Mouse (Mus musculus) MEL (cell line): ENCODE measurements around the gene Pip5kl1.

ENCODE experiments used
- CHD2 ChIP-seq: IDR thresholded peaks from 2 replicates; pipeline ENCODE4 v1.6.1; 2011; ENCODE audit warnings: low read length, improper control_type of control experiment
- CTCF ChIP-seq, 3 experiments: IDR thresholded peaks in 2 of 3; conservative IDR thresholded peaks in 1 of 3; 2 replicates each; pipeline ENCODE4 v1.5.1; 2011 to 2012; ENCODE audit warnings: low read length in 3 of 3, low read depth in 2 of 3, mild to moderate bottlenecking in 2 of 3, improper control_type of control experiment in 1 of 3, inconsistent platforms in 1 of 3, mixed read lengths in 1 of 3, moderate library complexity in 1 of 3; ENCODE audit not compliant: control insufficient read depth in 1 of 3, insufficient read depth in 1 of 3, poor library complexity in 1 of 3, severe bottlenecking in 1 of 3
- ETS1 ChIP-seq: IDR thresholded peaks from 2 replicates; pipeline ENCODE4 v1.6.1; 2012; ENCODE audit warnings: low read depth, mild to moderate bottlenecking, inconsistent platforms, low read length, improper control_type of control experiment, moderate library complexity
- GABPA ChIP-seq: IDR thresholded peaks from 2 replicates; pipeline ENCODE4 v1.6.1; 2012; ENCODE audit warnings: low read depth, mild to moderate bottlenecking, inconsistent platforms, low read length, improper control_type of control experiment, moderate library complexity
- MYB ChIP-seq: IDR thresholded peaks from 2 replicates; pipeline ENCODE4 v1.6.1; 2011; ENCODE audit warnings: mild to moderate bottlenecking, low read depth, low read length, improper control_type of control experiment
- NELFE ChIP-seq: IDR thresholded peaks from 2 replicates; pipeline ENCODE4 v1.6.1; 2011; ENCODE audit warnings: low read depth, low read length, improper control_type of control experiment
- POLR2A ChIP-seq, 2 experiments: IDR thresholded peaks; 2 replicates each; pipeline ENCODE4 v1.6.1; 2011 to 2012; ENCODE audit warnings: low read length in 2 of 2, mild to moderate bottlenecking in 2 of 2, control low read depth in 1 of 2, improper control_type of control experiment in 1 of 2, low read depth in 1 of 2, moderate library complexity in 1 of 2; ENCODE audit not compliant: control insufficient read depth in 1 of 2, insufficient read depth in 1 of 2, poor library complexity in 1 of 2
- SIN3A ChIP-seq: IDR thresholded peaks from 2 replicates; pipeline ENCODE4 v1.6.1; 2012; ENCODE audit warnings: low read length, improper control_type of control experiment, inconsistent platforms
- TBP ChIP-seq: IDR thresholded peaks from 2 replicates; pipeline ENCODE4 v1.8.0; 2011; ENCODE audit warnings: low read depth, low read length, improper control_type of control experiment
- TCF12 ChIP-seq: IDR thresholded peaks from 2 replicates; pipeline ENCODE4 v1.6.1; 2014; ENCODE audit warnings: low read depth, mild to moderate bottlenecking, inconsistent platforms, low read length, improper control_type of control experiment, moderate library complexity
- ZNF384 ChIP-seq: IDR thresholded peaks from 2 replicates; pipeline ENCODE4 v1.6.1; 2012; ENCODE audit warnings: low read depth, mild to moderate bottlenecking, inconsistent platforms, low read length, improper control_type of control experiment

DNA sequence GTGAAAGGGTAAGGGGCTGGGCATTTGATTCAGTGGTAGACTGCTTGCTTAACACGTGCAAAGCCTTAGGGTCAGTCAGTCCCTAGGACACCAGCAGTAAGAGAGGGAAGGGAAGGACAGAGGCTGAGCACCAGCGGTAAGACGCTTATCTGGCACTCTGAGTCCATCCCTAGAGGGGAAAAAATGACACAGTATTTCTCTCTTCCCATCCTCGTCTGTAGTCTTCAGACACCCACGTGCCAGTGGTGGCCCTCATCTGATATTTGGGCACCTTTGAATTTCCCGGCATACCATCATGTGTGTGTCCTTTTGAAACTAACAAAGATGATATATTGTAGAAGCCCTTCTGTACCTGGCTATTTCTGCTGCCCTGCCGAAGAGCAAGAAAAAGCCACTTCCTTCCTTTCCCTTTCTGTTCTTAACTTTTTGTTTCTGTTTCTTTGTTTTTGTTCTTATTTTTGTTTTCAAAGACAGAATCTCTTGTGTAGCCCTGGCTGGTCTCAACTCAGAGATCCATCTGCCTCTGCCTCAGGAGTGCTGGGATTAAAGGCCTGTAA is 20.9 kb upstream of the Pip5kl1 start:
- TF ChIP-seq GABPA (no peak), TBP (no peak), ZNF384 (no peak), SIN3A (no peak), CTCF (IDR thresholded peaks at IDR 0.05 in 2 of 3, conservative IDR thresholded peaks at IDR 0.05 in 1 of 3; ENCODE audit: control insufficient read depth in 1 of 3, insufficient read depth in 1 of 3, low read depth in 2 of 3, low read length in 3 of 3, poor library complexity in 1 of 3, severe bottlenecking in 1 of 3) (no peak), TCF12 (no peak), NELFE (no peak), ETS1 (no peak), MYB (no peak), POLR2A (IDR thresholded peaks at IDR 0.05; ENCODE audit: control insufficient read depth in 1 of 2, insufficient read depth in 1 of 2, low read depth in 1 of 2, low read length in 2 of 2, poor library complexity in 1 of 2) (no peak), CHD2 (no peak)
